Mouse (Mus musculus): Measurements from ENCODE around the gene Ugt1a6a.
A peak's percentile ranks its signal among the peaks of the same experiment; 100 is the strongest.
"Not testable (repeated sequence)": the region's sequence is repeated elsewhere in the genome, so short reads cannot be mapped to it uniquely, and the experiment has no call there.

Ugt1a6a gene

GRCm38 (mm10) chr1:88135229-88135904 lies 758 bp downstream of the Ugt1a6a start:
- DNase-seq = not testable (repeated sequence)

- DNase-seq = no peak
Observed at GRCm38 (mm10) chr1:88136646-88137045, 2.0 kb downstream of the Ugt1a6a start.

- no peak for DNase-seq
Observed at GRCm38 (mm10) chr1:88137264-88137663, 2.7 kb downstream of the Ugt1a6a start.

GRCm38 (mm10) chr1:88138145-88138544 lies 3.5 kb downstream of the Ugt1a6a start:
- DNase-seq = no peak

GRCm38 (mm10) chr1:88140492-88140891 lies 5.9 kb downstream of the Ugt1a6a start:
- DNase-seq = peak; percentile 87

- peak; percentile 81 for DNase-seq
Observed at GRCm38 (mm10) chr1:88143966-88144675, 9.5 kb downstream of the Ugt1a6a start.

- peak; percentile 33 for DNase-seq
Observed at GRCm38 (mm10) chr1:88145278-88145677, 10.7 kb downstream of the Ugt1a6a start.

- not testable (repeated sequence) for DNase-seq
Observed at GRCm38 (mm10) chr1:88150133-88150532, 15.5 kb downstream of the Ugt1a6a start.

GRCm38 (mm10) chr1:88158430-88158829 lies 23.8 kb downstream of the Ugt1a6a start:
- no peak for DNase-seq

GRCm38 (mm10) chr1:88165711-88166110 lies 31.1 kb downstream of the Ugt1a6a start, which contains the start of gene Ugt1a5:
Gene Ugt1a5, plus strand, starts transcription at chr1:88166012.
- no peak for DNase-seq

- not testable (repeated sequence) for DNase-seq
Observed at GRCm38 (mm10) chr1:88172190-88172589, 37.6 kb downstream of the Ugt1a6a start.

- DNase-seq = peak; percentile 65
Observed at GRCm38 (mm10) chr1:88179657-88180056, 45.0 kb downstream of the Ugt1a6a start.

- DNase-seq = no peak
Observed at GRCm38 (mm10) chr1:88186325-88186935, 51.8 kb downstream of the Ugt1a6a start.

GRCm38 (mm10) chr1:88192136-88192535 lies 57.5 kb downstream of the Ugt1a6a start:
- no peak for DNase-seq

GRCm38 (mm10) chr1:88195687-88196086 lies 61.1 kb downstream of the Ugt1a6a start:
- peak; percentile 97 for DNase-seq

- DNase-seq = peak; percentile 77
Observed at GRCm38 (mm10) chr1:88197443-88197842, 62.8 kb downstream of the Ugt1a6a start.

GRCm38 (mm10) chr1:88199996-88200395 lies 65.4 kb downstream of the Ugt1a6a start:
- DNase-seq = no peak

GRCm38 (mm10) chr1:88200456-88200855 lies 65.8 kb downstream of the Ugt1a6a start, which contains the start of gene Ugt1a2:
Gene Ugt1a2, plus strand, starts transcription at chr1:88200601.
- peak; percentile 62 for DNase-seq

- peak; percentile 52 for DNase-seq
Observed at GRCm38 (mm10) chr1:88205294-88205922, 70.8 kb downstream of the Ugt1a6a start, which contains the start of gene Dnajb3. Gene Dnajb3, minus strand, starts transcription at chr1:88205782.

- DNase-seq = no peak
Observed at GRCm38 (mm10) chr1:88206843-88207479, 72.4 kb downstream of the Ugt1a6a start.

- peak; percentile 71 for DNase-seq
Observed at GRCm38 (mm10) chr1:88211812-88212211, 77.2 kb downstream of the Ugt1a6a start, which contains the start of gene Ugt1a1. Gene Ugt1a1, plus strand, starts transcription at chr1:88211959.

- no peak for DNase-seq
Observed at GRCm38 (mm10) chr1:88212341-88213045, 77.9 kb downstream of the Ugt1a6a start.
